Mouse (Mus musculus): ENCODE results near the gene Rnf40.

Gene Rnf40

DNA sequence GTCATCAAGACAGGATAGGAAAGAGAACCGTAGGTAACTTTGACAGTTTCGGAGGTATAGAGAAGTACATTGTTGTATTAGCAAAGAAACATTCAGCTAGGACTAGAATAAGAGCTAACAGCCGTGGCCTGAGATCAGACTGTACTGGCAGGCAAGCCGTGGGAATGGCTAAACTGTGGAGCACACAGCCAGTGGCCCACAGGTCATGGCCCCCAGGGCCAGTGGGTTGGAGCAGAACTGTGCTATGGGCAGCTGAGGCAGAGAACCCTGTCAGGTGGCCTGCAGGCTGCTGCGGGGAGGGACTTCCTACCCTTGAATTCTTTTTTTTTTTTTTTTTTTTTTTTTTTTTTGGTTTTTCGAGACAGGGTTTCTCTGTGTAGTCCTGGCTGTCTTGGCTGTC, 60.6 kb downstream of the Rnf40 start:
- in situ Hi-C loops (cut with MboI, MseI), result no loop called here

DNA sequence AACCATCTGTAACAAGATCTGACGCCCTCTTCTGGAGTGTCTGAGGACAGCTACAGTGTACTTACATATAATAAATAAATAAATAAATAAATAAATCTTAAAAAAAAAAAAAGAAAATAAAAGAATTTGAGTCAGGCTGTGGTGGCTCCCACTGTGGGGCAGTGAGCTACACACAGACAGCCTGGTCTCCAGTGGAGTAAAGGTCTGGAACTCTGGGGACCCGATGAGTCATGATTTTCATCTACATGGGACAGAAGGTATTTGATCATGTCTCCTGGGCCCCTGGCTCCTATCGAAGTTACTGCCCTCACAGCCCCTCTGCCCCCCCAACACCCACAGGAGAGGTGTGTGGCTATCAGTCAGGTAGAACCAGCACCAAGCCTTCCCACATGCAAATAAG, 63.1 kb downstream of the Rnf40 start:
- in situ Hi-C loops (cut with MboI, MseI), result no loop called here

DNA sequence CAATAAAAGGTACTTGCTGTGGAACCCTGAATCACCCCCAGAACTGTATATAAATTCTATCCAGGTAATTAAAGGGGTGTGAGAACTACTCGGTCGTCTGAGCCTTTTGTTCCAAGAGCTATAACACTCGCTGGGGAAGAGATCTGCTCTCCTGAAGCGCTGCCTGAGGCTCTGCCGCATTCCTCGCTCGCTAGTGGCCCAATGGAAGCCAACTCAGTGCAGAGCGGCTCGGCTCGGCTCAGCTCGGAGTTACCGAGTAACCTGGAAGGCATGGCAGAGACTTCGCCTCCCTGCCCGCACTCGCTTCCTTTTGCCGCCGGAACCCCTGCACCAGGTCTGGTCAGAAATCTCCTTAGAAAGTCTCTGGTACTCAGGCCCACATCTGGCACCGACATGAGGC, 63.5 kb downstream of the Rnf40 start:
- in situ Hi-C loops (cut with MboI, MseI), result no loop called here

DNA sequence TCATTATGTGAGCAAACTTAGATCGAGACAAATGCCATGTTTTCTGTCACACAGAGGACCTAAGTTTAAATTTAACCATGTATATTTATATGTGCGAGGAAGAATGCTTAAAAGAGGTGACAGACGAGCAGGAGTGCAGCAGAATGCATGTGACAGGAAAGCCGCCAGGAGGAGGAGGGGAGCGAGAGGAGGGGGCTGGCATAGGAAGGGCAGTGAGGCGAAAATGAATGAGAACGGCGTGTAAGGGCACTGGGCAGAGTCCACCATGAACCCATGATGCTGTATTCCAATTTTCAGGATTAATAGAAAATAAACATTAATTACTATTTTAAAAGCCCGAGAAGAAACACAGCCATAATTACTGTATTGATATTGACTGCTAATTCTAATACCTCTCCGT, 65.8 kb downstream of the Rnf40 start:
- in situ Hi-C loops (cut with MboI, MseI), result no loop called here
